Mouse (Mus musculus): ENCODE data around the gene Hoxc9.

Gene Hoxc9

DNA sequence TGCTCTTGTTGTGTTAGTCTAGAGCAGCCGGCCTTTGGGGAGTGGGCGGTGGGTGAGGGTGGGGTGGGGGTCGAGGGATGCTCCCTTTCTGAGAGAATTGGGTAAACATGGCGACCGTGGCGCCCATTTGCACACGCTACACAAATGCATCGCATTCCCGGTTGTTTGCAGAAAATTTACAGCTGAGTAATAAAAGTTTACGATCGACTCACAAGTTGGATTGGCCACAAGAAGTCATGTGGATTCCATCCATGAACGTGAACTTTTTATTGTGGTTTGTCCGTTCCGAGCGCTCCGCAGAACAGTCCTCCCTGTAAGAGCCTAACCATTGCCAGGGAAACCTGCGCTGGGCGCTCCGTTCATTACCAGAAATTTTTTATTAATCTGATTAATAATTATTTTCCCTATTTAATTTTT is 21.7 kb downstream of the Hoxc9 start, which contains the start of gene Hoxc6:
TSS of gene Hoxc6 (plus strand) at position 319 of the 417 bp plus-strand sequence.
- CTCF ChIA-PET: interaction anchor here (0.6 to 3.5 kb wide), 12 partner anchors 10 to 316 kb away, joined by 3 to 24 read pairs (median 4); partner anchors contain the start of genes Hoxc10 (in 1 of the 4) and Hoxc5 (in 1 of the 4)
- POLR2A ChIA-PET: interaction anchor here in 1 of 4 experiments (0.9 to 2.4 kb wide), 6 partner anchors 9 to 175 kb away, joined by 3 to 11 read pairs (median 4); no protein-coding TSS in a partner anchor

DNA sequence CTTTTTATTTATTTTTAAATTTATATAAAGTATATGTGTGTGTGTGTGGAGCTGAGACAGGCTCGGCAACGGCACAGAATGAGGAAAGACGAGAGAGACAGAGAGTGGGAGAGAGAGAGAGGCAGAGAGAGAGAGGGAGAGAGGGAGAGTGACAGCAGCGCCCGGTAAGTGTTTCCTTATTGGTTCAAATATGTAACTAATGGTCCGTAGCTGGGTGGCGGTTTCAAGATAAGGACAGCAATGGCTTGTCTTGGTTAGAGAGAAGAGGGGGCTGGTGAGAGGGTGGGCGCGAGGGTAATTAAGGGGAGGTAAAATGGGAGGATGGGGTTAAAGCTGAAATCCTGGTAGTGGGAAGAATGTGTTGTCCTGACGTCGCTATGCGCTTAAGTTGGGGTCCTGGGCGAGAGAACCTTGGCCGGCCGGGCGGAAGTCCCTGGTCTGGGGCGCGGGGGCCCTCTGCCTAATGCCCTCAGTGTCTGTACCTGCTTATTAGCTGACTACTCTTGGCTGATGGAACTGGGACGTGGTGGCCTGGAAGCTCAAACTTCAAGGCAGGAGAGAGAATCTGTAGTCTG is 22.5 kb downstream of the Hoxc9 start:
- ChIA-PET CTCF (interaction anchor here (0.6 to 3.5 kb wide), 31 partner anchors 8 to 328 kb away, joined by 3 to 24 read pairs (median 4); partner anchors contain the start of genes Hoxc10 (in 2 of the 4), Hoxc5 (in 1 of the 4) and Hoxc8 (in 1 of the 4)), POLR2A (interaction anchor here (0.6 to 2.4 kb wide), 32 partner anchors 11 to 328 kb away, joined by 3 to 11 read pairs (median 4); partner anchors contain the start of genes Hoxc11 (in 2 of the 4), Hoxc5 (in 2 of the 4), Calcoco1 (in 1 of the 4) and Hoxc4 (in 1 of the 4))

DNA sequence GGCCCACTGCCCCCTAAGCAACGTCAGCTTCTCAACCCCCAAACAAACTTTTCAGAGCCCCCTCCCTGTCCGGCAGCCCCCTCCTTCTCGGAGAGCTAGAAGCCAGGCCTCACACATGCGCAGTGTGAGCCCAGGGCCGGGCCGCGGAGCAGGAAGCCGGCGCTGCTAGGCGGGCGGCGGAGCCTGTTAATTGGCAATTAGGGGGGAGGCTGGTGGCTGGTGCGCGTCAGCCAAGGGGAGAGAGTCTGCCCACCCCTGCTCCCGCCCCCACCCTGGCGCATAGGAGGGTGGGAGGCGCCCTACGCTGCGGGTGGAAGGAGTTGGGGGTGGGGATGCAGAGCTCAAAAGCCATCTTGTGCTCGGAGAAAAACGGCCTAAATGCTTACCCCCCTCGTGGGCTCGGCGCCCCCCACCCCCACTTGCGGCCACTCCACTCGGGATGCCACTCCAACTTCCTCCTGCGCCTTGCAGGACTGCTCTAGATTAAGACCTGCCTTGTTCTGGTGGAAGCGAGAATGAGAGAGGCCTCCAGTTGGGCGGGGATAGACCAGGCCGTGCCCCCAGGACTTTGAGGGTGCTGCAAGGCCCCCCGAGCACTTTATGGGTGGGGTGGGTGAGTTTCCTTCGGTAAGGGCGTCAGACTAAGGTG is 23.1 kb downstream of the Hoxc9 start:
- POLR2A ChIA-PET: interaction anchor here (0.5 to 2.4 kb wide), 36 partner anchors 10 to 328 kb away, joined by 3 to 11 read pairs (median 4); partner anchors contain the start of genes Hoxc11 (in 2 of the 4), Hoxc5 (in 2 of the 4), Calcoco1 (in 1 of the 4) and Hoxc4 (in 1 of the 4)
- CTCF ChIA-PET: interaction anchor here (0.6 to 3.5 kb wide), 33 partner anchors 9 to 328 kb away, joined by 3 to 24 read pairs (median 4); partner anchors contain the start of genes Hoxc10 (in 2 of the 4), Hoxc5 (in 1 of the 4) and Hoxc8 (in 1 of the 4)

DNA sequence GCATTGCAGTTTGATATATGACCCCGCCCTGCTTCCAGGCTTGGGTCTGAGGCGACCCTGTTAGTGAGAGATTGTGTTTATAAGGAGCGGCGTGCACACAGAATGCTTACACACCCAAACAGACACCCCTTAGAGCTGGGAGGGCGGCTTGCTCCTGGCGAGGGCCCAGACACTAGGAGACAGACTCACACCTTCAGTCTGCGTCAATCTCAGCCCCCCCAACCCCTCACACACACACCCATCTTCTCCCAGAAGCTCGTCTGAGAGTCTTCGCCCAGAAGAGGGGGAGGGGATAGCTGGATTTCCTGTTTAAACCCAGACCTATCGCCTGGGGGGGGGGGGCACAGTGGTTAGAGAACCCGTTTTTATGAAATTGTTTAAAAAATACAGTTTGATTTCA is 23.7 kb downstream of the Hoxc9 start:
- POLR2A ChIA-PET: interaction anchor here (0.5 to 2.4 kb wide), 28 partner anchors 9 to 1585 kb away, joined by 3 to 11 read pairs (median 4); partner anchors contain the start of genes Hoxc8 (in 2 of the 4), Hoxc4 (in 1 of the 4) and Hoxc5 (in 1 of the 4)

DNA sequence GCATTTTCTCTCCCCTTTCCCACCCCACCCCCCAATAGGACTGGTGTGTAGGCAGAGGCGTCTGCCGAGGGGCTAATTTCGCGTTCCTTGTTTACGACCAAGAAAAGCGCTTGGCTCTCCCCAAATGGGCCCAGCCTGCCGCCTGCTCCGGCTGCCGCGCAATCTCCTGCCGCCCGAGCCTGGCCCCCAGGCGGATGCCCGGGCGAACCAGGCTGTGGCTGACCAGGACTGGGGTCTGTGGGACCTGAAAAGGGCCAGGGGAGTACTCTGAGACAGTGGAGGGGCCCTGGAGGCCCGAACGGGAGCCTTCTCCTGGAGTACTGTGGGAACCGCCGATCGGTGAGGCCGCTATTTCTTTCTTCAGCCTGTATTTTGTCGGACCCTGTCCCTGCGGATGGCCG is 24.3 kb downstream of the Hoxc9 start:
- ChIA-PET POLR2A (interaction anchor here in 3 of 4 experiments (0.7 to 2.4 kb wide), 12 partner anchors 9 to 171 kb away, joined by 3 to 11 read pairs (median 4); partner anchors contain the start of gene Hoxc8 (in 2 of the 3)), CTCF (interaction anchor here in 3 of 4 experiments (0.7 to 2.8 kb wide), 9 partner anchors 13 to 821 kb away, joined by 3 to 13 read pairs (median 6); no protein-coding TSS in a partner anchor)

More for the DNA sequence above, 23.7 kb downstream of the Hoxc9 start:
- CTCF ChIA-PET: interaction anchor here (0.6 to 3.5 kb wide), 24 partner anchors 9 to 821 kb away, joined by 3 to 24 read pairs (median 5); partner anchors contain the start of genes Hoxc10 (in 1 of the 4), Hoxc5 (in 1 of the 4) and Hoxc8 (in 1 of the 4)

DNA sequence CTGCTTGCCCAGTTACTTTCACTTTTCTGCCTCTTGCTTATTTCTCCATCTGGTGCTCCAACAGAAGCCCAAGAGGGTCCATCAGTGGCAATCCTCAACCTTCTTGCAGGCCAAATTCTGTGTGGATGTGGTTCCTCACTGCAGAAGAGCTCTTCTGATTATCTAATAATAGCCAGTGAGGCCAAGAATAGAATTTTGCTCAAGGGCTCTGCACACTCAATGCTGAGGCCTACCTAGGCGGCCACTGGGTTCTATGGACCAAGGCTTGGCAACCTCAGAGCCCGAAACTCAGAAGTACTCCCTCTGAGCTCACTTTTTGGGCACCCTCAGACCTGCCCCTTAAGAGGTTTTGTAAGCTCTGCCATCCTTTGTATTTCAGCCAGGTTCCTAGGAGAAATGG is 25.1 kb downstream of the Hoxc9 start:
- ChIA-PET CTCF (interaction anchor here in 3 of 4 experiments (0.7 to 2.8 kb wide), 4 partner anchors 14 to 322 kb away, joined by 3 to 13 read pairs (median 3); no protein-coding TSS in a partner anchor), POLR2A (interaction anchor here in 1 of 4 experiments (1.0 kb wide), 1 partner anchor 12 kb away, joined by 3 read pairs; no protein-coding TSS in a partner anchor)

DNA sequence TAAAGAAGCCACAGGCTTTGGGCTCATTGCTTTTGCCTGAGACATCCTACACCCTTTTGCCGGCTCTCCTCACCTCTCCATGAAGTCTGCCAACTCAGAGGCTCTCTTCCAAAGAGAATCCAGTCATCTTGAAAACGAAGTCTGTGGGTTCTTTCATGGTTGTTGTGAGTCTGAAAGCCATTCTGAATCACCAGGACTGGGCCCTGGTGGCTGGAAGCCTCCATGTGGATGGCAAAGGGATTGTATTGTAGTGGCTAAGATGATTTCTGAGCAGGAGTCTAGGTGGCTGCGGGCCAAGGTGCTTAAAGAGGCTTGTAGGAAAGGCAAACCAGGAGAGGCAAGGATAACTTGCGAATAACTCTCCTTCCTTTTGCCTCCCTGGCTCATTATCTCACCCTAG is 25.9 kb downstream of the Hoxc9 start:
- POLR2A ChIA-PET: no interaction called here

DNA sequence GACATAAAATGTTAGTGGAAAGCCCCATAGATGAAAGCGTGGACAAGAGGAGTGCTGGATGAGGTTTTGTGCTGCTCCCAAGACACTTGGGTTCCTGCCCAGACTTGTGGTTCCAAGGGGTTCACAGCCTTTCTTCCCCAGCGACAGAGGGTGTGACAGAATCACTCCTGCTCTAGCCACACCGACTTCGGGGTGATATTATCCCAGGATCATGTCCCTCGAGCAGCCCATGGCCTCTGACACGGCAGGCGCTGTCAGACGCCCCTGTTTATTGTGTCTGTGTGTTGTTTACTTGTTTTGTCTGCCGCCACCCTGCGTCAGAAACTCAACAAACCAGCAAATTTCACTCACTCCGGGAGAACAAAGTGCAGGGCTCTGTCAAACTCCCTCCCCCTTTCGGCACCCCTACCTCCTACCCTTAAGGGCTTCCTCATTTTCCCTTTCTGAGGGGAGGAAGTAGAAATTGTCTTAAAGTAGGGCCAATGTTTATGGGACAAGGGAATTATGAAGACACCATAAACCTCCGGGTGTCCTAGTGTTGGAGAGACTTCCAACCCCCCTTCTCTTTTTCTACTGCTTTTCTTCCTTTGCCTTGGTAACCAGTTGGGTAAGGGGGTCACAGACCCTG is 26.7 kb downstream of the Hoxc9 start:
- CTCF ChIA-PET: interaction anchor here in 1 of 4 experiments (0.6 to 1.1 kb wide), 2 partner anchors 15 to 128 kb away, joined by 3 to 4 read pairs; no protein-coding TSS in a partner anchor
- POLR2A ChIA-PET: interaction anchor here in 1 of 4 experiments (0.5 kb wide), 1 partner anchor 18 kb away, joined by 3 read pairs; no protein-coding TSS in a partner anchor

More for the DNA sequence above, 25.9 kb downstream of the Hoxc9 start:
- CTCF ChIA-PET: interaction anchor here in 1 of 4 experiments (1.1 kb wide), 1 partner anchor 128 kb away, joined by 3 read pairs; no protein-coding TSS in a partner anchor

DNA sequence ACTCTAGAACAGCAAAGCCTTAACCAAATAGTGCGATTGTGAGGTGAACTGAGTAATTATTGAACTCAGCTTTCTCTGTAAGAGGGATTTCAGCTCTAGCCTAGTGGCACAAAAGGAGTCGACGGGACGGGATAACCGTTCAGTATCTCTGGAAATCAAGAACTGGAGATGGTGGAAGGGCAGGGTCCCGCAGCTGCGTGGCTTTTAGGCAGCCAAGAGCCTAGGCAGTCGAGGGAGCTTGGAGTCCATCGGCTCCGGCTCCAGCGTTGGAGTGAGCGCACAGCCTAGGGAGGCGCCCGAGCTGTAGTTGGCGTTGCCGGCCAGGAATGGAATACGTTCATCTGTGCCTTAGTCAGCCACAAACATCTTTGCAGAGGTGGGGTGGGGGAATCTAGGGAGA is 29.1 kb downstream of the Hoxc9 start:
- ChIA-PET CTCF (interaction anchor here (0.6 to 3.2 kb wide), 16 partner anchors 9 to 243 kb away, joined by 3 to 14 read pairs (median 4); partner anchors contain the start of gene Hoxc10 (in 1 of the 4)), POLR2A (interaction anchor here in 3 of 4 experiments (0.7 to 2.1 kb wide), 13 partner anchors 8 to 1510 kb away, joined by 3 to 7 read pairs (median 4); partner anchors contain the start of gene Hoxc8 (in 2 of the 3))

DNA sequence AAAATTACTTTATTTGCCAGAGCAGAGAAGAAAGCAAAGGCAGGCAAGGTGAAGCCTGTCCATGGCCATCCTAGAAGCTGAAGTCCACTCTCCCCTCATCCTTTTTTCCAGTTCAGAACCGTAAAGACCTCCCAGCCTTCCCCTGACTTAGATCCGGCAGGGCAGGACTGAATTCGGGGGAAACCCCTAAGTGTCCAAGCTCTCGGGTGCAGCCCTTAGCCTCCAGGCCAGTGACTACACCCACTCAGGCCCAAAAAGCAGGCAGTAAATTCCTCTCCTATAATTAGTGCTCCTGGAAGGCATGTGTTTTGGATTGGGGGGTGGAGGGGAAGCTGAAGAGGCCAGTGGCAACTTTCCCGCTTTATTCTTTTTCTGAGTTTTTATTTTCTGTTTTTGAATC is 29.6 kb downstream of the Hoxc9 start:
- CTCF ChIA-PET: interaction anchor here (0.6 to 3.2 kb wide), 12 partner anchors 8 to 172 kb away, joined by 3 to 25 read pairs (median 5); partner anchors contain the start of gene Hoxc10 (in 1 of the 4)
- POLR2A ChIA-PET: interaction anchor here in 3 of 4 experiments (0.7 to 2.2 kb wide), 10 partner anchors 8 to 1510 kb away, joined by 3 to 6 read pairs (median 4); partner anchors contain the start of gene Hoxc5 (in 1 of the 3)

DNA sequence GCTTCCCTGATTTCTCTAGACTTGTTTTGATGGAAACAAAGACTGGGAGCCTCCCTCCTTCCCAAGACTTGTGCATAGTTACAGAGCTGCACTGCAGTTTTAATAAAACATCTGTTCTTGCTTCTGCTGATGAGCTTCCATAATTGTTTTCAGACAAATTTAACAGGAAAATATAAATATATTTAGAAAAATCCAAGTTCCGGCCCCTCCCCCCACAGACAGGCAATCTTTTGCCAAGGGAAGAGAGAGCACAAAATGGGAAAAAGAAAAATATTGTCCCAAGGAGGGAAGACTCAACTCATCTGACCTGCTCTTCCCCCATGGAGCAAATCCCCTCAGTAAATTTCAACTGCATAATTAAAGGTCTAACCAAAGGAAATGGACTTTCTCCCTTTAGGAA is 30.1 kb downstream of the Hoxc9 start:
- CTCF ChIA-PET: interaction anchor here (0.6 to 3.2 kb wide), 6 partner anchors 9 to 171 kb away, joined by 3 to 25 read pairs (median 8); partner anchors contain the start of gene Hoxc10 (in 1 of the 4)

DNA sequence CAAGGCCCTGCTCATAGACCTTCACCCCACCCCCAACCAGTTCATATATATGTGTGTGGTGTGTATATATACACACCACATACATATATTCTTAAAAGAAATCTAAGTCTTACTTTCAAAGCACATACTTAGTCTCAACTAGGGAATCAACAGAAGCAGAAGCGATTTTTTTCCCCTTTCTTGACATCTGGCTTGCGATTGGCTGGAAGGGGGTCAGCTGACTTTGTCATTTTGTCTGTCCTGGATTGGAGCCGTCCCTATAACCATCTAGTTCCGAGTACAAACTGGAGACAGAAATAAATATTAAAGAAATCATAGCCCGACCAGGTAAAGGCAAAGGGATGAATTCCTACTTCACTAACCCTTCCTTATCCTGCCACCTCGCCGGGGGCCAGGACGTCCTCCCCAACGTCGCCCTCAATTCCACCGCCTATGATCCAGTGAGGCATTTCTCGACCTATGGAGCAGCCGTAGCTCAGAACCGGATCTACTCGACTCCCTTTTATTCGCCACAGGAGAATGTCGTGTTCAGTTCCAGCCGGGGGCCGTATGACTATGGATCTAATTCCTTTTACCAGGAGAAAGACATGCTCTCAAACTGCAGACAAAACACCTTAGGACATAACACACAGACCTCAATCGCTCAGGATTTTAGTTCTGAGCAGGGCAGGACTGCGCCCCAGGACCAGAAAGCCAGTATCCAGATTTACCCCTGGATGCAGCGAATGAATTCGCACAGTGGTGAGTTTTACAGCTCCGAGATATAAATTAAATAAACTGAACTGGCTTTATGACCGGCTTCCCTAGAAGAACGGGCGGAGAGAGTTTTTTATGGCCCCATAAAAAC is 33.2 kb downstream of the Hoxc9 start:
- ChIA-PET CTCF (interaction anchor here in 3 of 4 experiments (0.6 to 5.0 kb wide), 11 partner anchors 19 to 628 kb away, joined by 3 to 44 read pairs (median 4); partner anchors contain the start of genes Copz1 (in 1 of the 3) and Hoxc8 (in 1 of the 3)), POLR2A (interaction anchor here (0.9 to 3.2 kb wide), 10 partner anchors 10 to 159 kb away, joined by 3 to 11 read pairs (median 5); partner anchors contain the start of genes Hoxc10 (in 1 of the 4), Hoxc5 (in 1 of the 4) and Hoxc8 (in 1 of the 4))

More for the DNA sequence above, 30.1 kb downstream of the Hoxc9 start:
- POLR2A ChIA-PET: interaction anchor here in 2 of 4 experiments (0.7 to 2.2 kb wide), 6 partner anchors 19 to 1511 kb away, joined by 3 to 6 read pairs (median 4); partner anchors contain the start of gene Hoxc5 (in 1 of the 2)

DNA sequence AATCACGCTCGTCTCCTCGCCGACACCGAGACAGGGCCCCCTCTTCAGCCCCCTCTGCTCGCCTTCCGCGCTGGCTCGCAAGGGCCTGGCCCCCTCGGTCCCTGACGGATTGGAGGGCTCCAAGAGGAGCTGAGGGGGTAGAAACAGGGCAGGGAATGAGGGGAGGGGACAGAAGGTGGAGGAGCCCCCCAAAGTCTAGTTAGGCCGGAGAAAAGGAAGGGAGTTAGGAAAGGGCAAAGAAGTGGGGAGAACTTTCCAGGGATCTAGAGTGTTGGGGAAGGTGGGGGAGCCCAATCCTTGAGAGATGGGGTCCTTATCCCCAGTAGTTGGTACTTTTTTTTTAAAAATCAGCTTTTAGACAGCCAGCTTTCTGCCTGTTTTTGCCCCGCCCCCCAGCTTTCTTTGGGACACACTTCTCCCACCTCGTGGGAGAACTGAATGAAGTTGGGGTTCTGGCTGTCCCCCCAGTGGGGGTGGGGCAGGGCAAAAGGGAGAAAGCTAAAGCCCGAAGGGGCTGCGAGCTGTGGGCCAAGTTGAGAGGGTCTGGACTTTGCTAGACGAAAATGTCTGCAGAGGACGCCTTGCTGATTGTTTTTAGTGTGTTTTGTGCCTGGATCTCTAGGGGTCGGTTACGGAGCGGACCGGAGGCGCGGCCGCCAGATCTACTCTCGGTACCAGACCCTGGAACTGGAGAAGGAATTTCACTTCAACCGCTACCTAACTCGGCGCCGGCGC is 34.0 kb downstream of the Hoxc9 start:
- CTCF ChIA-PET: interaction anchor here (0.5 to 5.0 kb wide), 16 partner anchors 21 to 629 kb away, joined by 3 to 44 read pairs (median 4); partner anchors contain the start of gene Copz1 (in 1 of the 4)
- POLR2A ChIA-PET: interaction anchor here (0.8 to 3.2 kb wide), 12 partner anchors 11 to 229 kb away, joined by 3 to 11 read pairs (median 5); partner anchors contain the start of genes Cbx5 (in 1 of the 4), Hoxc10 (in 1 of the 4), Hoxc5 (in 1 of the 4) and Hoxc8 (in 1 of the 4)

DNA sequence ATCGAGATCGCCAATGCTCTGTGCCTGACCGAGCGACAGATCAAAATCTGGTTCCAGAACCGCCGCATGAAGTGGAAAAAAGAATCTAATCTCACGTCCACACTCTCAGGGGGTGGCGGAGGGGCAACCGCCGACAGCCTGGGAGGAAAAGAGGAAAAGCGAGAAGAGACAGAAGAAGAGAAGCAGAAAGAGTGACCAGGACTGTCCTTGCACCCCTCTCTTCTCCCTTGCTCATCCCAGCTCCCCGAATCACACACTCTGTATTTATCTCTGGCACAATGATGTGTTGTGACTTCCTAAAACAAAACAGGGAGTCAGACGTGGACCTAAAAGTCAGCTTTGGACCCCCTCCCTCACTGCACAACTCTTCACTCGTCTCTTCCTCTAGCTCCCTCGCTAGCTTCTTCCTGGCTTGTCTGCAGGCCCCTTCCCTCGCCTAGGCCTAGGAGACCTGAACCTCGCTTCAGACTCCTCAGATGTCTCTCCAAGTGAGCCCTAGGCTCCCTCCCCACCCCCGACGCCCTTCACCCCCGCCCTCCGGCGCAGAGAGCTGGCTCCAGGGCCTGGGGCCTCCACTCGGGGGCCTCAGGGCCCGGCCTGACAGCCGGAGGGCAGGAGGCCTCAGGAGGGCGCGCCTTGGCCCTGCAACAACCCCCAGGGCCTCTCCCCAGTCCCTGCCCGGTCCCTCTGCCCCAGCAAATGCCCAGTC is 34.8 kb downstream of the Hoxc9 start:
- POLR2A ChIA-PET: interaction anchor here in 3 of 4 experiments (0.8 to 3.2 kb wide), 12 partner anchors 11 to 228 kb away, joined by 3 to 11 read pairs (median 5); partner anchors contain the start of genes Cbx5 (in 1 of the 3), Hoxc10 (in 1 of the 3) and Hoxc5 (in 1 of the 3)
- CTCF ChIA-PET: interaction anchor here (0.5 to 5.0 kb wide), 19 partner anchors 12 to 304 kb away, joined by 3 to 44 read pairs (median 4); partner anchors contain the start of genes Hoxc10 (in 1 of the 4) and Hoxc5 (in 1 of the 4)

Measured in embryonic stem cell, embryonic (primary cell).